Mouse (Mus musculus) hindbrain, embryonic 16.5 days (tissue): ENCODE measurements around the gene Cdr1. TPM values are rescaled to one million over a fixed set of nuclear protein-coding genes. Genes with fewer than 3 reads are reported as not detected.

Experiments
- microRNA-seq: library from miRNA; unstranded; fragments of <30 nt; microRNA quantifications from one replicate; pipeline ENCODE4, GENCODE M21; 2017
- polyA plus RNA-seq: library from polyadenylated mRNA; unstranded; fragments of >200 nt; fragmentation: Nextera tagmentation; extraction: Ambion mirVana; gene quantifications from 2 replicates; pipeline ENCODE4 v1.2.1, GENCODE M21; 2015

Cdr1 gene
- polyA plus RNA-seq, 1 experiment from 2014 or later, result not detected

Small RNA genes lying within 50 kb of the gene (microRNA-seq; reads per million reads assigned to microRNA genes)
- gene Gm24396, result not detected
